Mouse (Mus musculus) layer of hippocampus, postnatal 25 days (tissue): ENCODE measurements around the gene Arntl2. TPM values are rescaled to one million over a fixed set of nuclear protein-coding genes. Genes with fewer than 3 reads are reported as not detected.

ENCODE experiments used
- DNase-seq, 2 experiments: peaks; one replicate each; pipeline ENCODE4 v3.0.0; 2022; ENCODE audit warnings: mixed read lengths in 2 of 2, low spot score in 1 of 2; ENCODE audit errors: extremely low spot score in 1 of 2
- total RNA-seq, 2 experiments: library from RNA; stranded (reverse); gene quantifications; 2 replicates each; pipeline ENCODE4 v1.2.3; 2021

Arntl2 gene
- total RNA-seq, 2 experiments from 2014 or later, result 4.9 to 8.8 TPM

DNA sequence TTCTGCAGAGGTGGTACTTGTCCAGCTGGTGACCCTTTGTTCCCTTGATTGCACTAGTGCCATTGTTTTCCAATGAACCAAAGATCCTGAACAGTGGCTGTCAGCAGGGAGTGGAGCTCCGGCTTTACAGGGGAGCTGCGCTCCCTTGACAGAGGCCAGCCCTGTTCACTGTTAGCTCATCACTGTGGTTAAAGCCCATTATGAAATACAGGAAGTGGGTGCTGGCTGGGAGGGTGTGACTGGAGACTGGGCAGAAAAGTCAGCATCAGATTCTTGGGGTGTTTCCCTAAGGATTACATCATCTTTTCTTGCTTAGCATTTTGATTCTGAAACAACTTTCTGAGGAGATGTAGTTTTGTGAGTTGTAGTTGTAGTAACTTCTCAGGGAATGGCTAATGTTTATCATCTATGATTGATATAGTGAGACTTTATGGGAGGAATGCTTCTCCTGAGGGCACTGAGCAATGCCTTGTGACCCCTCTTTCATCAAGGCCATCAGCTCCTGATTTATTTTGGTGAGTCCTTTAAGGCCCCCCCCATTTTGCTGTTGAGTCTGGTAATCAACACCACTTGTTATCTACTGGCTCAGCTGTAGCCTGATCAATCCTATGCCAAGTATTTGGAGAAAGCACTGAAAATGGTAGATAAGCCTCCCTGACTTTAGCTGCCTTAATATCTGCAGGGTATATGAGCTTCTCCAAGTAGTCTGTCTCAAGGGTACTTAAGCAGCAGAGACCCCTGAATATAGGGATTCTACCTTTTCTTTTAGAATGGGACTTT, 19.1 kb upstream of the Arntl2 start:
- no peak for DNase-seq

DNA sequence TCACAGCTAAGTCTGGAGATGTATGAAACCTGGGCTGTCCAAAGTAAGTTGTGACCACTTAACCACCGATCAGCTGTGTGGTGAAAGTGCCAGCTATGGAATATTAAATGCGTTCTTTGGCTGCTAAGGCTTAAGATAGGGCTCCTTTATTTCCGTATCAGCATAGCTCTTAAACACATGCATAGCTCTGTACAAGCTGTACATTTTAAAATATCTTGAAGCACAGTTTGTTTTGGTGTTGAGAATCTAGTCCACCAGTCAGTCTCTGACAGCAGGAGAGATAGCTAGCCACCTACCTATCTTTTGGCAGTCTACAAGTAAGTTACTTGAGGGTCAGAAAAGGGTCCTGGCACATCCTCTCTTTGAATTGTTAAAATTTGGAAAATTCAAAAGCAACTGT, 17.8 kb upstream of the Arntl2 start:
- DNase-seq, result no peak

DNA sequence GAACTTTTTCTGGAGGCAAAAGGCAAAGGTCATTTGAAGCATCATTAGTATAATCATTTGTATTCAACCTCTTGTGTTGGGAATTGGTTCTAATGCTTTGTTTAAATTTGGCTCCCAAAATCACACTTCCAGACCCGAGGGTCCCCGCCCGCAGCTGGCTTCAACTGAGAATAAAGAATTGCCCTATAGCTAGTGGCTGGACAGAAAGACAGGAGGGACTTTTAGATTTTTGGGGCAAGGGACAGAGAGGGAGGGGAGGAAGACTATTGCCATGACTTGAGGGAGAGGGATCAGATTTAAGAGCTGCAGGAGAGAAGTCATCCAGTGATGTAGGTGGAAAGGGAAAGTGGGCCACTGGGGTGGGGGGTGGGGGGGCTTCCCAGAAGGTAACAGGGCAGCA, 14.3 kb upstream of the Arntl2 start:
- no peak for DNase-seq

DNA sequence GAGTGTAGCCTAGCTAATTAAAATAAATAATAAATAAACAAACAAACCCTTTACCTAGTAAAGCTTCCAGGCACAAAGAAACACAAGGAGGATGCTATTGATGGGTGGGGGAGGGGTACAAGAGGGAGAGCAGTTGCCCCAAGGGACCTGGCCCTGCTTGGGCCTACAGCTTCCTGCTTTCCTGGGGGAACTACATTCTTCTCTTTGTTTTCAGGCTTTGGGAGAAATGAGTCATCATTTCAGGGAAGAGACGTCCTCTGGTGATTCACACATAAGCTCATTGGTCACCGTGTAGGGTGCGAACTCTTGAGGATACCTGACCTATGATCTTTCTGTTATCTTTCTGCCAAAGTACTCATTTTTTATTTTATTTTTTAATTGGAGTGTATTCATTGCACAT, 2.3 kb upstream of the Arntl2 start:
- no peak for DNase-seq

DNA sequence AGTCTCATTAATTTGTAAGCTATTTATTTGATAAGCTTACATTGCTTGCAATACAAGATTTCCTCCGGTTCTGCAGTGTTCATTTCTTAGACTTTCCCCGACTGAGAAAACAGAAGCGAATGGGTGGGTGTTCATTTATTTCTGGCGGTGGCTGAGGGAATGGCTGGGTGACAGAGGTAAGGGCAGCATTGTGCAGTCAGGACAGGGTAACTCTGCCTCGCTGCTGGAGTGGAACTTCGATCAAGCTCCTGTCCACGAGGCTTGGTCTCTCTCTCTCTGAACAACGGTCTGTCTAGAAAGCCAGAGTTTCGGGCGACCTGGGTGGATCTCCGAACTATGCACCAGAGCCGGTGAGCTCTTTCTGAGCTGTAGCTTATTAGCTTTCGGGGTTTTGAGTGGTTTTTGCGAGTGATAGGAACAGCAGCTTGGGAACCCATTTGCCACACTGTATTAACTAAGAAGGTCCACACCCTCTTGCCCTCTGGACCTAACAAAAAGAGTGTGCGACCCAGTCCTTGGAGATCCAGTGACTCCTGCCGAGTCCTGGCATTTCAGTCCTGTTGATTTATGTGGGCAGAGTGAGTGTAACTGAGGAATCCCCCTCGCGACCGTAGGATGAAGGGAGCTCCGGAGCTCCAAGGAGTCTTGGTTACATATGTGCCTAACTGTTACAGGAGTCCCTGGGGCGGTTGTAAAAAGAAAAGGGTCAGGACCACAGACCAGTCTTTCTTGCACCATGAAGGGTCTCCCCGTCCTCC, 510 bp upstream of the Arntl2 start:
- DNase-seq, result peak in 1 of 2 experiments; percentile 5

DNA sequence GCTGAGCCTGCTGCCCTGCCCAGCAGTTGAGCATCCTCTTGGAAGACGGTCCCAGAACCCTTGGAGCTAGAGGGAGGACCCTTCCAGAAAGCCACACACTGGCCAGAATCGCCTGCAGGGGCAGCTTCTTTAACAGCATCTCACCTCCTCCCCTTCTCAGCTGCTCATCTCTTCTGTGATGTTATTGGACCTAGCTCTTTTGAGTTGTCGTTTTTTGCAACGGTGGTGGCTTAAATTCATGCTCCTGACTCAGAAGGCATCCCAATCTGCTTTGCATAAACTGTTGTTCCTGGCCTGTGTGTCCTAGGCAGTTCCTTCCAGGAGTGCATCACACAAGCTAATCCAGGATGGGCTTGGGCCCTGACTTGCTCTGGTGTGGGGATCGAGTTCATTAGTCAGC, 1.6 kb downstream of the Arntl2 start:
- DNase-seq, result no peak

DNA sequence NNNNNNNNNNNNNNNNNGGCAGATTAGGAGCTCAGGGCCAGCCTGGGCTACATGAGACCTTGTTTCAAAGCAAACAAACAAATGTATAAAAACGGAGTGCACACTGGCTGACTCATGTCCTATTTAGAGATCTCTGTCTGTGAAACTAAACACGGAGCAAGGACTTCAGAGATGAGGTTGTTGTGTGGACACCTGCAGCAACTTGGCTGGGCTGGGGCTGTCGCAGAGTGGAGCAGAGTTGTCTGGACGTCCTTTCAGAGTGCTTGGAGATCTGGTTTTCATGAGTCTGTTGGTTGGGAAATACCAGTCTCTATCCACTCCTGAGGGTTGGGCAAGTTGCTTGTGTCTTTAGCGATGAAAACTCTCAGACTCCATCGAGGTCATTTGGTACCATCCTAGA, 14.1 kb downstream of the Arntl2 start:
- no peak for DNase-seq

DNA sequence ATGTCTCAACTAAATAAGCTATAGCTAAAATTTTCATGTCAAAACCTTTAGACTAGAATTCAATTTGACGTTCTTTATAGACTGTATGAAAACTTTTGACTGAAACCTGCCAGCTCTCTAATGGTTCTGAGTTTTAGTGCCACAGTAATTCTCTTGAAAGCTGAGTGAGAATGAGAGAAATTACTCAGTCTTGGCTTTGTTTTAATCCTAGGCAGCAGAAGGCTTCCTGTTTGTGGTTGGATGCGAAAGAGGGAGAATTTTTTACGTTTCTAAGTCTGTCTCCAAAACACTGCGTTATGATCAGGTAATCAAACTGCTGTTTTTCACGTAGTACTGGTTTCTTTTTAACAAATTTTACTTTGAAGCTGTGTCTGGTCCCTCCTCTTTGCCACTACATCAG, 17.2 kb downstream of the Arntl2 start:
- DNase-seq, result no peak

DNA sequence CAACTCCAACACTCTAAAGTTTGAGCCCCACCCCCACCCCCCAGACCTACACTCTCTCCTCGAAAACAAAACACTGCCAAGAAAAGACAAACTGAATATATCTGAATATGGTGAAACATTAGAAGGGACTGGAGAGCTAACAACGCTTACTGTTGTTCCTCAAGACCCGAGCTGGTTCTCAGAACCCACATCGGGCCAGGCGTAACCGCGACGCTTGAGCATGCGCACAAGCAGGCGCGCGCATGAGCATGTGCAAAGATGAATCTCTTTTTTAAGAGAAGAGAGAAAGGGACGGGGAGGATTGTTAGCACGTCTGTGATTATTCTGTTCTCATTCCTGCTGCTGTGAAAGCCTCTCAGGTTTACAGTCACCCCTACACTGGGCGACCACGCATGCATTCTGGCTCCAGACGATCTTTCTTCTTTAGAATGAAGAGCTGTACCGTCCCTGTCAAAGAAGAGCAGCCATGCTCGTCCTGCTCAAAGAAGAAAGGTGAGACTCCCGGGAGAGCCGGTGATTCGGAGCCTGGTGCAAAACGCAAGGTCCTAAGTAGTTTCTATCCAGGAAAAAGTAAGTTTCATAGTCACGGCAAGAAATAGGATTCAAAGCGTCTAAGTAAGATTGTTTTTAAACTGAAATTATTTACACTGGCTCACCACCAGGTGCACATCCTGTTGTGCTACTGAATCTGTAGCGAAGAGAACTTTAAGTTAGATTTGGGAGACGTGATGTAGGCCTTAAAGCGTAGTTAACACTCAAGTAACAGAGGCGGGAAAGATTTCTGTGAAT, 24.5 kb downstream of the Arntl2 start:
- no peak for DNase-seq

DNA sequence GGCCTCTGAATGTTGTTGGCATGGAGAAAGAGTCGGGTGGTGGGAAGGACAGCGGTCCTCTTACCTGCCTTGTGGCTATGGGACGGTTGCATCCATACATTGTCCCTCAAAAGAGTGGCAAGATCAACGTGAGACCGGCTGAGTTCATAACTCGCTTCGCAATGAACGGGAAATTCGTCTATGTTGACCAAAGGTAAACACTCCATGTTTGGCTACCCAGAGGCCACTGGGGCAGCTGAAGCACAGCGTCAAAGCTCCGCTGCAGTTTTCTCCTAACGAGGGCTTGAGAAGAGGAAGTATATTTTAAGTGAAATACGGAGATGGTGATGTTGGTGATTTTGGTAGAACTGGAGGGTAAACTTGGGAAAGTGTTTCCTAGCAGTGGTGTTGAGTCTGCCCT, 26.1 kb downstream of the Arntl2 start:
- DNase-seq, result no peak

DNA sequence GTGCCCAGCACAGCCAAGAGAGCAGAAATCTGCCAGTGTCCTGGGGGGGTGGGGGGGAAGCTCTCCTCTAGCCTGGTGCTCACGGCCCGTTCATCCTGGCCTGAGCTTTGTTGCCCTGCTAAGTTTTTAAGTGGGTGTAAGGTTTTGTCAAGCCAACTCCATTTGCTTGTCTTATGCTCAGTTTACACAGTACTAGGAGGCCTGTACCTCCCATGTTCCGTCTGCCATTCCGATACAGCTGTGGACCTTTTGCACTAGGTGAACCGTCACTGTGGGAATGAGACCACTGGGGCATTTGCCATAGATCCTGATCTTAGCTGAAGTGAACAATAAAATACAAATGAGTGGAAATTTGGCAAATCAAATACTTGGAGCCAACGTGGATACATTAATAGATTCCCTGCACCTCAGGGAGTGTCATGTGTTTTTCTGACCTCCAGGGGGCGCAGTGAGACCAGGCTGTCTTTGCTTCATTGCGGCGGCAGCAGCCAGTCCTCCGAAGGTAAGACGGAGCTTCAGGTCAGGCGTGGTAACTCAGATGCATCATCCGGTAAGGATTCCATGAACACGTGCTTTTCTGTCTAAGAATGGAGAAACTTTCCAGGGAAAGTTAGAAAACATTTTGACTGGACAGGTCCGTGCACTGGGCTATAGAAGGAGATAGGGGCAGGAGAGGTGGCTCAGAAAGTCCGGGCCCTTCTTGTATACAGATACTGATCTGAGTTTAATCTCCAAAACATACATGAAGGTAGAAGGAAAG, 29.1 kb downstream of the Arntl2 start:
- peak; percentile 39 to 72 for DNase-seq

DNA sequence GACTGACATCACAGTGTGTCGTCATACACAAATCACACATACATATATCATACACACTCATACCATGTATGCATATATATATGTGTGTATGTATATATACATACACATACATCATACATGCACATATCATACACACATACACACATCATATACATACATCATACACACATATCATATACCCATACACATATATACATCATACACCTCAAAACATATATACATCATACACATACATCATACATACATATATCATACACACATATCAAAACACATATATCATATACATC, 29.6 kb downstream of the Arntl2 start:
- DNase-seq, result no peak

DNA sequence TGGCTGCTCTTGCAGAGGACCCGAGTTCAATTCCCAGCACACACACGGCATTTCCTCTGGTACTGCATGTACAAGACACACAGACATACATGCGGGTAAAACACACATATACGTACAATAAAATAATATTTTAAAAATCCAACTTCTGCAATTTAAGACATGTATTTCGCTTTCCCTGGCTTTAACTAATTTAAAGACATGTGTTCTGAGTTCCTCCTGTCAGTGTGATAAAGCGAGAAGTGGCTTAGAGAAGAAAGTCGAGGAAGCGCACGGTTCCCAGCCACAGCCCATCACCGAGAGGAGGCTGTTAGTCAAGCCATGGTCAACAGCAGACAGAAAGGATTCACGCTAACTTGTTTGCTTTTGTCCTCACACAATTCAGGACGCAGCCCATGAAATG, 35.5 kb downstream of the Arntl2 start:
- no peak for DNase-seq

DNA sequence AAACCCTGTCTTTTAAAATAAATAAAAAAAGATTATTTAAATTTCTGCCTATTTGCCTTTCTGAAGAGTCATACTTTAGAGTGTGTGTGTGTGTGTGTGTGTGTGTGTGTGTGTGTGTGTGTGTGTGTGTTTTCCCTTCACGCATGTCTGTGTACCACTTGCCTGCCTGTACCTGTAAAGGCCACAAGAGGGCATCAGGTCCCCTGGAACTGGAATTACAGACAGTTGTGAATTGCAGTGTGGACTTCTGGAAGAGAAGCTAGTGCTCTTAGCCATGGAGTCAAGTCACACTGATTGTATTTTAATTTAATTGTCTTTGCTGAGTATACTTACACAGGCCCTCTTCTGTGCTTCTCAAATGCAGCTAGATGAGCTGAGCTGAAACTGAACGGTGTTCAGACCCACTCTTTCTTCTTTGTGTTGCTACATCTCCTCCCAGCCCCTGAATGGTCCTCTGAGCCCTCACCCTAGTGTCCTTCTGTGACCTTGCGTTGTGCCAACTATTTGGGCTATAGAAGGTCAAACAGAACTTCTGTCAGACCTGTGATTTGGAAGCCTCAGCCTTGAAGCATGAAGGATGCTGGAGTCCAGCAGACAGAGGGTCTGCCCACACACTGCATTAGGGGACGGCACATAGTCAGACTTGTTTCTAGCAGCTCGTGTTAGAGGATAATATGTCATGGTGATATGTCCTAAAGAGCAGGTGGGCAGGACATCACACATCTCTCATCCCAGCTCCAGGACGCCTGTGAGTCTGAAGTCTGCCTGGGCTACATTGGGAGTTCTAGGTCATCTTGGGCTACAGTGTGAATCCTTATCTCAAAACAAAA, 37.8 kb downstream of the Arntl2 start:
- peak in 1 of 2 experiments; percentile 36 for DNase-seq

DNA sequence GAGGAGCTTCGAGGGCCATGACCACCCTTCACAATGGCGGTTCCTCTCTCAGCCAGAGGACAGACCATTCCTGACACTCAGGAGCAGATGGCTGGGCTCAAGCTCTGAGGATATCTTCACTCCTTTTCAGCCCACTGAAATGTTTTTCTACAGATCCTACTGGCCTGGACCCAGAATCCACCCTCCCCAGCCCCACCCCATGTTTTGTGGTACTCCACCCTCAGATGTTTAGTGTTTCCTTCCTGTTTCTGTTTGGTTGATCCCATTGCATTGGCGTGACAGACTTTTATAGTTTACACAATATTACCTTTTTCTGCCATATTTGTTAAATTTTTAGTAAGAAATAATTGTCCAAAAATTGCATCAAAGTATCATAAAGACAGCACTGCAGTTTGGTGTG, 38.5 kb downstream of the Arntl2 start:
- DNase-seq, result no peak

DNA sequence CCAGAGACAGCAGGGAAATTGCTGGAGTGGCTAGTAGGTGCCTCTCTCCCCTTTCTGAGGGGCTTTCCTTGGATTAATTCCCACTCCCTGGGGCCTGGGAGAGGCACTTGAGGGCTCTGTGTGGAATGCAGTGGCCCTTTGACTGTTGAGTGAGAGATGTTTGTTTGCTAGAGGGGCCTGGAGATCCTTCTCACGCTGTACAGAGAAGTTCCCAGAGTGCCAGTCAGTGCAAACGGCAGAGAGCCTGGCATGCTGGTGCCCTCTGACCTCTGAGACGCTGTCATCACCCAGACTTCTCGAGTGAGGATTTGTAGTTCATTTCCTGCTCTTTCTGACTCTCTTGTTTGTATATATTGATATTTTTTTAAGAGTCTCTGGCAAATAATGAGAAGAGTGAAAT, 39.9 kb downstream of the Arntl2 start:
- no peak for DNase-seq

DNA sequence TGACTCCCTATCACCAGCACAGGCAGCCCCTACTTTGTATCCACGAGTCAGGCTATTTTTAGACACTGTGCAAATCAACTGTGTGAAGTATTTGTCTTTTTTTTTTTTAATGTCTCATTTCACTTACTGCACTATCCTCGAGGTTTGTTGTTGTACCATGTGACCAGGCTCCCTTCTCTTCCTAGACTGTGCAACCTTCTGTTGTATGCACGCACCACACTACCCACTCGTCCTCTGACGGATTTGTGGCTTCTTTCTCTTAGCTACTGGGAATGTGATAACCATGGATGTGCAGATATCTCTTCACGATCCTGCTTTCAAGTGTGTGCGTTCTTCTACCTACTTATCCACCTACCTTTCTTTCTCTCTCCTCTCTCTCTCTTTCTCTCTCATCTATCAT, 41.5 kb downstream of the Arntl2 start:
- DNase-seq, result no peak

DNA sequence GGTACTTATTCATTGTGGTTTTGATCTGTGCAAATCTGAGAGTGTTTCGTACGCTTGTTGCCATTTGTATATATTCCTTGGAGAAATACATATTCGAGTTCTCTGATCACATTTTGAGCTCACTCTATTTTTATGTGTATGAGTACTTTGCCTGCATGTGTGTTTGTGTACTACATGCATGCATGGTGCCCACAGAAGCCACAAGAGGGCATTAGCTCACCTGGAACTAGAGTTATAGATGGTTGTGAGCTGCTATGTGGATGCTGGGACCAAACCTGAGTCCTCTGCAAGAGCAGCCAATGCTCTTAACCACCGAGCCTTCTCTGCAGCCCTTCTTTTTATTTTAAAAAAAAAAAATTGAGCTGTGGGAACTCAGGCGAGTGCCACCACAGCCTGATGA, 42.5 kb downstream of the Arntl2 start:
- no peak for DNase-seq

DNA sequence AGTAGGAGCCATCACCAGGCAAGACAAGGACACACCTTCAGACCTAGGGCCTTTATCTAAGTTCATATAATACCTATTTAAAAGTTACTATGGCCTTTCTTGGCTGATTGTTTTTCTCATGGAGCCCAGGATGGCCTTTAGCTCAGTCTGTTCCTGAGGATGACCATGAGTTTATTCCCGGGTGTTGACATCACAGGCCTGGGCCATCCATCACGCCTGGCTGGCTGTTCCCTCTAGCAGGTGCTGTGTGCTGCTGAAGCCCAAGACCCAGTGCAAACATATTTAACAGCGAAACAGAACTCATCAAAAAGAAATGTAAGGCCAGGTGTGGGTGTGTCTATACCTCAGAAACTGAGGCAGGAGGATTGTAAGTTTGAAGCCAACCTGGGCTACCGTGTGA, 43.0 kb downstream of the Arntl2 start:
- no peak for DNase-seq

DNA sequence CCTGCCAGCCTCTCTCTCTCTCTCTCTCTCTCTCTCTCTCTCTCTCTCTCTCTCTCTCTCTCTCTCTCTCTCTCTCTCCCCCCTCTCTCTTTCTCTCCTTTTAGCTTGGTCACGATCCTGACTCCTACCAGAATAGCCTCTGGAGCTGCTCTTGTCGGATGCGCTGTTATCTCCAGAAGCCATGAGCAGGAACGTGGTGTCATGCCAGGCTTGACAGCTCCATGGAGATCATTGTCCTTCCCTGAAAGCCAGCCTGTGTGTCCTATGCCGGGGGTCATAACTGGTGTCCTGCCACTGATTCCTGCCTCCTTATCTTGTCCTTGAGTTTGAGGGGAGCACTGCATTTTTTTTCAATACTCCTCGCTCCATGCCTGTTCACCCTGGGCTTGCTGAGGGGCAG, 49.0 kb downstream of the Arntl2 start:
- no peak for DNase-seq
